Mouse (Mus musculus): ENCODE results near the gene Ireb2.

GRCm38 (mm10) chr9:54816508-54817201 lies 46.9 kb upstream of the Ireb2 start:
- TF ChIP-seq CTCF (IDR thresholded peaks at IDR 0.05; ENCODE audit: low read depth): no peak
- TF ChIP-seq EP300 (optimal IDR thresholded peaks at IDR 0.05): no peak
